12 mouse cellular contexts compared by ENCODE assay signal in genomic region chr16:44665491-44665931, GRCm38 (mm10). TPM values are rescaled to one million over a fixed set of nuclear protein-coding genes. Genes with fewer than 3 reads are reported as not detected.
A peak's percentile ranks its signal among the peaks of the same experiment; 100 is the strongest.
DNase-seq lines count a peak whose midpoint lies in the region; ATAC-seq and TF ChIP-seq lines count a peak whose summit lies in the region.
"Had no signal": no experiment of that assay in that cellular context is flagged by ENCODE, and none has a peak within 500 bp of the region (broad histone marks: within the 10 kb centered on the region; RNA-seq: fewer than 3 reads in every experiment).

No protein-coding gene starts in this region.

- no peaks in the 10 kb centered on the region for H3K9me3 ChIP-seq in embryonic facial prominence, embryonic 15.5 days (replicated peaks)
- H3K9me3 ChIP-seq in hindbrain, embryonic 15.5 days, result no peaks in the 10 kb centered on the region
- H3K9me3 ChIP-seq in limb, embryonic 14.5 days (ENCODE audit: control insufficient read depth, low read length), result no peaks in the 10 kb centered on the region
- H3K9me3 ChIP-seq: heart, embryonic 15.5 days had no signal

- 0 out of 2 replicates have a peak, but pooled peaks cover 9% of the 10 kb centered on the region for H3K4me1 ChIP-seq in embryonic facial prominence, embryonic 15.5 days
- H3K4me1 ChIP-seq in hindbrain, embryonic 15.5 days (replicated peaks), result peaks cover 9% of the 10 kb centered on the region
- H3K4me1 ChIP-seq in limb, embryonic 14.5 days (ENCODE audit: control insufficient read depth, insufficient read depth, low read length), result peaks cover 65% of the 10 kb centered on the region
- H3K4me1 ChIP-seq: heart, embryonic 15.5 days had no signal

- no peaks in the 10 kb centered on the region for H3K27me3 ChIP-seq in embryonic facial prominence, embryonic 15.5 days
- H3K27me3 ChIP-seq in hindbrain, embryonic 15.5 days, result no peaks in the 10 kb centered on the region
- no peaks in the 10 kb centered on the region for H3K27me3 ChIP-seq in limb, embryonic 14.5 days (ENCODE audit: control insufficient read depth, insufficient read depth, low read length)
- H3K27me3 ChIP-seq: heart, embryonic 15.5 days had no signal

- peak overlapping the region; percentile 35; the same call in 1 of the 2 replicates for H3K27ac ChIP-seq in embryonic facial prominence, embryonic 15.5 days (replicated peaks)
- 0 out of 2 replicates have a peak overlapping the region, but pooled peaks have one; percentile 45 for H3K27ac ChIP-seq in hindbrain, embryonic 15.5 days (replicated peaks)
- peak overlapping the region; percentile 69 for H3K27ac ChIP-seq in limb, embryonic 14.5 days (replicated peaks; ENCODE audit: low read depth, low read length)
- H3K27ac ChIP-seq: heart, embryonic 15.5 days had no signal

- ATAC-seq in embryonic facial prominence, embryonic 15.5 days (ENCODE audit: insufficient number of reproducible peaks, low FRiP score, low TSS enrichment, low read depth), result peak; percentile 66; the same call in 1 of the 2 replicates
- 0 out of 2 replicates have a peak, but pooled peaks have one; percentile 28 for ATAC-seq in hindbrain, embryonic 15.5 days (ENCODE audit: low FRiP score, low read depth)
- ATAC-seq in limb, embryonic 14.5 days (ENCODE audit: low FRiP score, low read depth), result peak; percentile 39
- no peak for ATAC-seq in cerebellum, adult (ENCODE audit: insufficient number of reproducible peaks, low FRiP score, low TSS enrichment)

- DNase-seq in kidney, adult 18-20 months, result peak; percentile 37
- no peak for DNase-seq in kidney, postnatal 4 days
- DNase-seq in limb, embryonic 14.5 days (ENCODE audit: low spot score), result peak; percentile 77
- no peak for DNase-seq in cerebellum, postnatal 14 days
- DNase-seq in c-Kit-positive CD71-positive TER-119-positive erythroid progenitor cells, embryonic 14.5 days (ENCODE audit: low spot score), result no peak
- DNase-seq: liver; lung, postnatal 14 days; right cerebral cortex, postnatal 4 days had no signal

- H3K9ac ChIP-seq in embryonic facial prominence, embryonic 15.5 days, result no peak overlapping the region
- H3K9ac ChIP-seq in hindbrain, embryonic 15.5 days, result no peak overlapping the region
- H3K9ac ChIP-seq in limb, embryonic 14.5 days (ENCODE audit: low read depth, low read length, severe bottlenecking), result no peak overlapping the region
- H3K9ac ChIP-seq: heart, embryonic 15.5 days had no signal

- no peak overlapping the region for H3K4me3 ChIP-seq in embryonic facial prominence, embryonic 15.5 days (replicated peaks)
- H3K4me3 ChIP-seq in hindbrain, embryonic 15.5 days, result no peak overlapping the region
- H3K4me3 ChIP-seq in limb, embryonic 14.5 days (replicated peaks; ENCODE audit: low read length), result no peak overlapping the region
- H3K4me3 ChIP-seq: heart, embryonic 15.5 days had no signal

- no peak for TF ChIP-seq POLR2A in limb, embryonic 14.5 days (IDR thresholded peaks at IDR 0.05; ENCODE audit: borderline replicate concordance, extremely low read depth, insufficient read depth, insufficient read length)

- H3K4me2 ChIP-seq in embryonic facial prominence, embryonic 15.5 days (replicated peaks), result no peak overlapping the region
- H3K4me2 ChIP-seq in hindbrain, embryonic 15.5 days, result 0 out of 2 replicates have a peak overlapping the region, but pooled peaks have one; percentile 5
- 0 out of 2 replicates have a peak overlapping the region, but pooled peaks have one; percentile 4 for H3K4me2 ChIP-seq in limb, embryonic 14.5 days (replicated peaks; ENCODE audit: low read depth, low read length, severe bottlenecking)
- H3K4me2 ChIP-seq: heart, embryonic 15.5 days had no signal

- 69% methylated on average over 9 of the region's 9 CpGs for WGBS in embryonic facial prominence, embryonic 15.5 days
- WGBS in hindbrain, embryonic 15.5 days, result 52% methylated on average over 9 of the region's 9 CpGs
- WGBS in limb, embryonic 14.5 days, result 15% methylated on average over 9 of the region's 9 CpGs

- no peaks in the 10 kb centered on the region for H3K36me3 ChIP-seq in embryonic facial prominence, embryonic 15.5 days
- no peaks in the 10 kb centered on the region for H3K36me3 ChIP-seq in hindbrain, embryonic 15.5 days
- H3K36me3 ChIP-seq in limb, embryonic 14.5 days (ENCODE audit: control insufficient read depth, insufficient read depth, low read length), result no peaks in the 10 kb centered on the region
- H3K36me3 ChIP-seq: heart, embryonic 15.5 days had no signal

RNA-seq across cellular contexts. Expression of gene Nepro, which starts 58.6 kb away (rescaled TPM):
- polyA plus RNA-seq in embryonic facial prominence, embryonic 15.5 days (2015; fragmentation: Nextera tagmentation; extraction: Ambion mirVana), result 7.3 and 7.9 TPM in 2 replicates
- polyA plus RNA-seq in hindbrain, embryonic 15.5 days (2015; fragmentation: Nextera tagmentation; extraction: Ambion mirVana), result 4.3 and 4.4 TPM in 2 replicates
- 10.6 and 13.0 TPM in 2 replicates for polyA plus RNA-seq in limb, embryonic 14.5 days (2012; rRNA removed)
- polyA plus RNA-seq in limb, embryonic 14.5 days (2014; fragmentation: Nextera tagmentation; extraction: Ambion mirVana), result 7.9 and 8.1 TPM in 2 replicates

Comparison
In these comparisons a context has a peak if more than half of its experiments do, and no peak if none do; other contexts are left out.
1. DNase-seq: peak in kidney, adult 18-20 months (single experiment) and limb, embryonic 14.5 days (single experiment); none in kidney, postnatal 4 days (0 of 2), cerebellum, postnatal 14 days (0 of 2) and c-Kit-positive CD71-positive TER-119-positive erythroid progenitor cells, embryonic 14.5 days (single experiment).
2. Peak in every context shown above with its lines, with median percentiles within 50 percentile points of each other: H3K27ac ChIP-seq.